Mouse (Mus musculus) embryonic facial prominence, embryonic 14.5 days (tissue): ENCODE measurements around the gene Lypla2. TPM values are rescaled to one million over a fixed set of nuclear protein-coding genes. Genes with fewer than 3 reads are reported as not detected.

Experiments used
- ATAC-seq: fragments of 200-750 bp; cut with Nextera tagmentation; 2 replicates; pipeline ENCODE4 v1.8.0; 2017; ENCODE audit warnings: low read depth, moderate number of reproducible peaks, moderate TSS enrichment
- DNase-seq: peaks from one replicate; pipeline ENCODE4 v3.0.0-alpha.2; 2015; ENCODE audit warnings: low spot score
- H3K27ac ChIP-seq: fragments of 300-500 bp; sonication (generic); replicated peaks from 2 replicates; pipeline ENCODE4 v1.5.1; 2014; ENCODE audit warnings: low read depth, mild to moderate bottlenecking, low read length, moderate library complexity
- H3K27me3 ChIP-seq: fragments of 300-500 bp; sonication (generic); replicated peaks from 2 replicates; pipeline ENCODE4 v1.6.1; 2014; ENCODE audit warnings: low read length; ENCODE audit not compliant: control insufficient read depth, insufficient read depth
- H3K36me3 ChIP-seq: fragments of 300-500 bp; sonication (generic); 2 replicates; pipeline ENCODE4 v1.6.1; 2014; ENCODE audit warnings: low read length, mixed read lengths; ENCODE audit not compliant: control insufficient read depth, insufficient read depth
- H3K4me1 ChIP-seq: fragments of 300-500 bp; sonication (generic); 2 replicates; pipeline ENCODE4 v1.6.1; 2014; ENCODE audit warnings: antibody characterized with exemption, low read length; ENCODE audit not compliant: control insufficient read depth, insufficient read depth
- H3K4me2 ChIP-seq: fragments of 300-500 bp; sonication (generic); 2 replicates; pipeline ENCODE4 v1.6.1; 2014; ENCODE audit warnings: low read depth, mild to moderate bottlenecking, low read length, moderate library complexity, mixed read lengths
- H3K4me3 ChIP-seq: fragments of 300-500 bp; sonication (generic); 2 replicates; pipeline ENCODE4 v1.5.1; 2014; ENCODE audit warnings: low read depth, mild to moderate bottlenecking, low read length
- H3K9ac ChIP-seq: fragments of 300-500 bp; sonication (generic); 2 replicates; pipeline ENCODE4 v1.6.1; 2014; ENCODE audit warnings: low read depth, mild to moderate bottlenecking, low read length, moderate library complexity, mixed read lengths
- H3K9me3 ChIP-seq: fragments of 300-500 bp; sonication (generic); 2 replicates; pipeline ENCODE4 v1.6.1; 2016; ENCODE audit warnings: low read length; ENCODE audit not compliant: control insufficient read depth
- WGBS: fragments of 180-500 bp; shearing (Covaris S2); extraction: QIAGEN DNeasy Blood & Tissue Kit; methylation state at CpG from one replicate; pipeline ENCODE4 v1.1.7; 2014; 5-methylcytosine and 5-hydroxymethylcytosine counted together
- polyA plus RNA-seq: library from polyadenylated mRNA; unstranded; fragments of >200 nt; fragmentation: Nextera tagmentation; extraction: Ambion mirVana; gene quantifications from 2 replicates; pipeline ENCODE4 v1.2.1, GENCODE M21; 2014

Gene Lypla2
- polyA plus RNA-seq, 1 experiment from 2014 or later = 87.6 TPM

- H3K9ac ChIP-seq = no peak overlapping the region
- peaks cover 53% of the 10 kb centered on the region for H3K36me3 ChIP-seq
- no peaks in the 10 kb centered on the region for H3K4me1 ChIP-seq
- no peak for ATAC-seq
- 91% methylated on average over 5 of the region's 5 CpGs for WGBS
- no peak overlapping the region for H3K4me3 ChIP-seq
- no peak overlapping the region for H3K27ac ChIP-seq
- H3K9me3 ChIP-seq = no peaks in the 10 kb centered on the region
- H3K27me3 ChIP-seq = no peaks in the 10 kb centered on the region
- H3K4me2 ChIP-seq = no peak overlapping the region
- DNase-seq = no peak
Observed at GRCm38 (mm10) chr4:135961709-135962108, 10.7 kb downstream of the Lypla2 start.

GRCm38 (mm10) chr4:135960717-135961116 lies 11.7 kb downstream of the Lypla2 start:
- DNase-seq (peak; percentile 86), ATAC-seq (no peak)
- Histone ChIP-seq H3K4me2 (no peak overlapping the region), H3K9me3 (no peaks in the 10 kb centered on the region), H3K4me1 (no peaks in the 10 kb centered on the region), H3K27me3 (no peaks in the 10 kb centered on the region), H3K36me3 (peaks cover 51% of the 10 kb centered on the region), H3K4me3 (no peak overlapping the region), H3K27ac (no peak overlapping the region), H3K9ac (no peak overlapping the region)
- 17% methylated on average over 5 of the region's 5 CpGs for WGBS

GRCm38 (mm10) chr4:135958354-135958753 lies 14.1 kb downstream of the Lypla2 start:
- 63% methylated on average over 8 of the region's 8 CpGs for WGBS

GRCm38 (mm10) chr4:135955886-135956285 lies 16.5 kb downstream of the Lypla2 start:
- no peak for DNase-seq
- H3K4me2 ChIP-seq = no peak overlapping the region
- H3K9me3 ChIP-seq = no peaks in the 10 kb centered on the region
- H3K36me3 ChIP-seq = peaks cover 66% of the 10 kb centered on the region
- H3K4me1 ChIP-seq = no peaks in the 10 kb centered on the region
- no peaks in the 10 kb centered on the region for H3K27me3 ChIP-seq
- H3K9ac ChIP-seq = no peak overlapping the region
- no peak overlapping the region for H3K27ac ChIP-seq
- no peak for ATAC-seq
- 85% methylated on average over 8 of the region's 9 CpGs for WGBS
- no peak overlapping the region for H3K4me3 ChIP-seq

More at GRCm38 (mm10) chr4:135958354-135958753, 14.1 kb downstream of the Lypla2 start:
- H3K27me3 ChIP-seq = no peaks in the 10 kb centered on the region
- H3K27ac ChIP-seq = no peak overlapping the region
- H3K9me3 ChIP-seq = no peaks in the 10 kb centered on the region
- H3K9ac ChIP-seq = no peak overlapping the region
- no peaks in the 10 kb centered on the region for H3K4me1 ChIP-seq
- H3K36me3 ChIP-seq = peaks cover 59% of the 10 kb centered on the region
- ATAC-seq = no peak
- no peak for DNase-seq
- H3K4me2 ChIP-seq = no peak overlapping the region
- H3K4me3 ChIP-seq = no peak overlapping the region

- Histone ChIP-seq H3K27ac (no peak overlapping the region), H3K36me3 (peaks cover 53% of the 10 kb centered on the region), H3K4me3 (no peak overlapping the region), H3K4me2 (no peak overlapping the region), H3K4me1 (no peaks in the 10 kb centered on the region), H3K27me3 (no peaks in the 10 kb centered on the region), H3K9ac (no peak overlapping the region), H3K9me3 (no peaks in the 10 kb centered on the region)
- 0 out of 2 replicates have a peak, but pooled peaks have one; percentile 51 for ATAC-seq
- 13% methylated on average over 2 of the region's 2 CpGs for WGBS
- peak; percentile 69 for DNase-seq
Observed at GRCm38 (mm10) chr4:135954241-135954640, 18.2 kb downstream of the Lypla2 start.

- Histone ChIP-seq H3K4me3 (no peak overlapping the region), H3K36me3 (peaks cover 43% of the 10 kb centered on the region), H3K4me1 (0 out of 2 replicates have a peak, but pooled peaks cover under 1% of the 10 kb centered on the region), H3K27me3 (no peaks in the 10 kb centered on the region), H3K4me2 (no peak overlapping the region), H3K27ac (no peak overlapping the region), H3K9me3 (no peaks in the 10 kb centered on the region), H3K9ac (no peak overlapping the region)
- DNase-seq (no peak), ATAC-seq (no peak)
- 94% methylated on average over 3 of the region's 3 CpGs for WGBS
Observed at GRCm38 (mm10) chr4:135953179-135953578, 19.2 kb downstream of the Lypla2 start.

- Histone ChIP-seq H3K4me3 (no peak overlapping the region), H3K27ac (no peak overlapping the region), H3K9me3 (no peaks in the 10 kb centered on the region), H3K9ac (no peak overlapping the region), H3K4me2 (no peak overlapping the region), H3K27me3 (no peaks in the 10 kb centered on the region), H3K4me1 (0 out of 2 replicates have a peak, but pooled peaks cover 8% of the 10 kb centered on the region), H3K36me3 (peaks cover 33% of the 10 kb centered on the region)
- DNase-seq = no peak
- no peak for ATAC-seq
- 94% methylated on average over 3 of the region's 3 CpGs for WGBS
Observed at GRCm38 (mm10) chr4:135951505-135951904, 20.9 kb downstream of the Lypla2 start.

- ATAC-seq (no peak), DNase-seq (no peak)
- Histone ChIP-seq H3K36me3 (peaks cover 25% of the 10 kb centered on the region), H3K9me3 (no peaks in the 10 kb centered on the region), H3K9ac (no peak overlapping the region), H3K27me3 (no peaks in the 10 kb centered on the region), H3K4me1 (peaks cover 8% of the 10 kb centered on the region; the same call in 1 of the 2 replicates), H3K4me3 (no peak overlapping the region), H3K4me2 (no peak overlapping the region), H3K27ac (no peak overlapping the region)
- WGBS = 85% methylated on average over 6 of the region's 6 CpGs
Observed at GRCm38 (mm10) chr4:135950365-135950764, 22.1 kb downstream of the Lypla2 start.

GRCm38 (mm10) chr4:135949911-135950310 lies 22.5 kb downstream of the Lypla2 start:
- Histone ChIP-seq H3K4me1 (peaks cover 8% of the 10 kb centered on the region; the same call in 1 of the 2 replicates), H3K9ac (0 out of 2 replicates have a peak overlapping the region, but pooled peaks have one; percentile 10), H3K27me3 (no peaks in the 10 kb centered on the region), H3K27ac (no peak overlapping the region), H3K4me2 (no peak overlapping the region), H3K4me3 (no peak overlapping the region), H3K9me3 (no peaks in the 10 kb centered on the region), H3K36me3 (peaks cover 22% of the 10 kb centered on the region)
- 65% methylated on average over 6 of the region's 6 CpGs for WGBS
- peak; percentile 32 for DNase-seq
- no peak; the same call in 1 of the 2 replicates for ATAC-seq
